Mouse (Mus musculus) embryonic fibroblast, embryonic 13.5 days (primary cell): Measurements from ENCODE around the gene Gli3.

Experiments used
- CTCF ChIP-seq: IDR thresholded peaks from 2 replicates; pipeline ENCODE4 v1.5.1; 2011; ENCODE audit warnings: mild to moderate bottlenecking, control low read depth, low read length, moderate library complexity, borderline replicate concordance; ENCODE audit not compliant: insufficient read depth
- POLR2A ChIP-seq: IDR thresholded peaks from 2 replicates; pipeline ENCODE4 v1.6.1; 2011; ENCODE audit warnings: low read depth, mild to moderate bottlenecking, control low read depth, low read length, moderate library complexity

GRCm38 (mm10) chr13:15741771-15742170, 278.7 kb downstream of the Gli3 start:
- no peak for TF ChIP-seq POLR2A
- TF ChIP-seq CTCF = no peak
